Comparison of ENCODE assay signal across 8 mouse cellular contexts in genomic region chr9:94669791-94670577, GRCm38 (mm10). TPM values are rescaled to one million over a fixed set of nuclear protein-coding genes. Genes with fewer than 3 reads are reported as not detected.
DNase-seq lines count a peak whose midpoint lies in the region; ATAC-seq lines count a peak whose summit lies in the region.

Gene Slc9a9, plus strand, starts transcription at chr9:94669909.

- WGBS in embryonic facial prominence, embryonic 15.5 days: 1% methylated on average over 23 of the region's 23 CpGs
- WGBS in heart, embryonic 13.5 days: 2% methylated on average over 23 of the region's 23 CpGs
- WGBS in liver, embryonic 16.5 days (ENCODE audit: insufficient replicate concordance): 3% methylated on average over 23 of the region's 23 CpGs

- peak within 1 kb of the TSS; percentile 55 for H3K4me3 ChIP-seq in embryonic facial prominence, embryonic 15.5 days (replicated peaks)
- peak within 1 kb of the TSS; percentile 63 for H3K4me3 ChIP-seq in heart, embryonic 13.5 days
- H3K4me3 ChIP-seq in liver, embryonic 16.5 days (ENCODE audit: low read depth, low read length): peak within 1 kb of the TSS; percentile 60

- H3K27me3 ChIP-seq in embryonic facial prominence, embryonic 15.5 days: no peaks in the 10 kb centered on the region
- no peaks in the 10 kb centered on the region for H3K27me3 ChIP-seq in heart, embryonic 13.5 days (replicated peaks)
- H3K27me3 ChIP-seq in liver, embryonic 16.5 days (ENCODE audit: control insufficient read depth, insufficient read depth, low read depth, low read length): no peaks in the 10 kb centered on the region

- peak within 1 kb of the TSS; percentile 73 for H3K27ac ChIP-seq in embryonic facial prominence, embryonic 15.5 days (replicated peaks)
- H3K27ac ChIP-seq in heart, embryonic 13.5 days (replicated peaks): peak within 1 kb of the TSS; percentile 44
- 0 out of 2 replicates have a peak within 1 kb of the TSS, but pooled peaks have one; percentile 17 for H3K27ac ChIP-seq in liver, embryonic 16.5 days (ENCODE audit: low read length)

- peak within 1 kb of the TSS; percentile 62 for H3K4me2 ChIP-seq in embryonic facial prominence, embryonic 15.5 days (replicated peaks)
- H3K4me2 ChIP-seq in heart, embryonic 13.5 days: peak within 1 kb of the TSS; percentile 85
- H3K4me2 ChIP-seq in liver, embryonic 16.5 days (ENCODE audit: low read depth, low read length): peak within 1 kb of the TSS; percentile 67

- H3K4me1 ChIP-seq in embryonic facial prominence, embryonic 15.5 days: peaks cover 18% of the 10 kb centered on the region
- peaks cover 10% of the 10 kb centered on the region for H3K4me1 ChIP-seq in heart, embryonic 13.5 days
- H3K4me1 ChIP-seq in liver, embryonic 16.5 days (ENCODE audit: control insufficient read depth, low read depth, low read length): peaks cover 3% of the 10 kb centered on the region; the same call in 1 of the 2 replicates

- no peaks in the 10 kb centered on the region for H3K36me3 ChIP-seq in embryonic facial prominence, embryonic 15.5 days
- H3K36me3 ChIP-seq in heart, embryonic 13.5 days: no peaks in the 10 kb centered on the region
- no peaks in the 10 kb centered on the region for H3K36me3 ChIP-seq in liver, embryonic 16.5 days (ENCODE audit: control insufficient read depth, insufficient read depth)

- H3K9ac ChIP-seq in embryonic facial prominence, embryonic 15.5 days: no peak within 1 kb of the TSS; the same call in 1 of the 2 replicates
- peak within 1 kb of the TSS; percentile 77 for H3K9ac ChIP-seq in heart, embryonic 13.5 days
- H3K9ac ChIP-seq in liver, embryonic 16.5 days (ENCODE audit: low read depth, low read length): peak within 1 kb of the TSS; percentile 58

- DNase-seq in CD4-positive helper T cell, adult 2 months (ENCODE audit: low read depth, low spot score): peak; percentile 56
- DNase-seq in adrenal gland, postnatal 25 days: peak; percentile 12
- peak; percentile 65 for DNase-seq in layer of hippocampus, adult 11-12 months (ENCODE audit: low spot score)
- peak; percentile 53 for DNase-seq in neural tube, embryonic 10.5 days (ENCODE audit: extremely low spot score, low spot score)
- peak; percentile 56 to 73 for DNase-seq in thymus, postnatal 36 days

- H3K9me3 ChIP-seq in embryonic facial prominence, embryonic 15.5 days (replicated peaks): no peaks in the 10 kb centered on the region
- H3K9me3 ChIP-seq in heart, embryonic 13.5 days: no peaks in the 10 kb centered on the region
- H3K9me3 ChIP-seq in liver, embryonic 16.5 days (replicated peaks; ENCODE audit: control insufficient read depth, low read length): no peaks in the 10 kb centered on the region

- ATAC-seq in embryonic facial prominence, embryonic 15.5 days (ENCODE audit: insufficient number of reproducible peaks, low FRiP score, low TSS enrichment, low read depth): peak; percentile 69
- 0 out of 2 replicates have a peak, but pooled peaks have one; percentile 46 for ATAC-seq in heart, embryonic 13.5 days (ENCODE audit: extremely low read depth, insufficient number of reproducible peaks, low FRiP score, low TSS enrichment)
- ATAC-seq in liver, embryonic 16.5 days (ENCODE audit: low read depth): peak; percentile 66

RNA-seq across cellular contexts. Expression of gene Slc9a9, which starts in this region (rescaled TPM):
- total RNA-seq in adrenal gland, postnatal 25 days (2021): 1.6 and 2.8 TPM in 2 replicates
- 6.7 and 7.4 TPM in 2 replicates for polyA plus RNA-seq in embryonic facial prominence, embryonic 15.5 days (2015; fragmentation: Nextera tagmentation; extraction: Ambion mirVana)
- 3.6 and 3.7 TPM in 2 replicates for polyA plus RNA-seq in heart, embryonic 13.5 days (2015; fragmentation: Nextera tagmentation; extraction: Ambion mirVana)
- 2.7 and 3.2 TPM in 2 replicates for polyA plus RNA-seq in liver, embryonic 16.5 days (2015; fragmentation: Nextera tagmentation; extraction: Ambion mirVana)

Comparison
In these comparisons a context has a peak if more than half of its experiments do, and no peak if none do; other contexts are left out.
1. Peak in every context shown above with its lines: DNase-seq, ATAC-seq, H3K4me3 ChIP-seq and H3K27ac ChIP-seq.
2. DNase-seq: peak in every context shown above with its lines; median percentile 65 in layer of hippocampus, adult 11-12 months; 64 in thymus, postnatal 36 days; 56 in CD4-positive helper T cell, adult 2 months; 53 in neural tube, embryonic 10.5 days; 12 in adrenal gland, postnatal 25 days.
3. H3K27ac ChIP-seq: peak in every context shown above with its lines; median percentile 73 in embryonic facial prominence, embryonic 15.5 days; 44 in heart, embryonic 13.5 days; 17 in liver, embryonic 16.5 days.